Mouse (Mus musculus): Measurements from ENCODE around the gene Ephb1.

DNA sequence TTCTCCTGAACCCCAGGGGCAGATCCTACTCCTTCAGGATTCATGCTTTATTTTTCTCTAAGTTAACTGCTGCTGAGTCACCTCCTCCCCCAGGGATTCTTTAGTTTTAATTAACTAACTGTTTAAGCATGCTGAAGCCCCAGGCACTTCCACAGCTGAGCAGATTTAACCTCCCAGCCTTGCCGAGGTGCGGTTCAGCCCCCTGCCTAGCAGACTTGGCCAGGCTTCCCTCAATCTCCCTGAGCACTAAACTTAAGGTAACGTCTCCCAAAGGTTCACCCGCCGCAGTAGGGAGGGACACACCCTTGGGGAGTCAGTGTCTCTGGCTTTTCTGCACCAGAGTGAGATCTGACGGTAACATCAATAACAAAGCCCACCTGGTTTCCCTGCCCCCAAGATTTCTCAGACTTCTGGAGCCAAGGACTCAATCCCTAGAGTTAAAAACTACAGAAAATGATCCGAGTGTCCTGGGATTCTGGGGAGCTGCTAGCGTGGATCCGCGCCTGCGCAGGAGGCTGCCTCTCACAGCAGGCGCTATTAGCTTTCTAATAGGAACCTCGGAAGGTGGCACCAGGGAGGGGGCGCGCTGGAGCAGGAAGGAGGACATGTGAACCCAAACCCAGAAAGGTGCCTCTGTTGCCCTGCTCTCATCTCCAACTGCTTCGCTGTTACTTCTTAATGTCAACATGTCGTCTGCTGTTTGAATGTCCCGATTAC, 87.0 kb downstream of the Ephb1 start:
- no peak for TF ChIP-seq ZMIZ1 (IDR thresholded peaks at IDR 0.05; ENCODE audit: low read depth, low read length)
- TF ChIP-seq CTCF (IDR thresholded peaks at IDR 0.05 in 2 of 3, conservative IDR thresholded peaks at IDR 0.05 in 1 of 3; ENCODE audit: control insufficient read depth in 1 of 3, insufficient read depth in 1 of 3, low read depth in 2 of 3, low read length in 3 of 3, poor library complexity in 1 of 3, severe bottlenecking in 1 of 3): no peak
- TF ChIP-seq USF2 (IDR thresholded peaks at IDR 0.05; ENCODE audit: borderline replicate concordance in 1 of 2, insufficient read depth in 1 of 2, low read depth in 1 of 2, low read length in 2 of 2): no peak
